Mouse (Mus musculus) embryonic facial prominence, embryonic 14.5 days (tissue): ENCODE measurements around the gene Rps16. TPM values are rescaled to one million over a fixed set of nuclear protein-coding genes. Genes with fewer than 3 reads are reported as not detected.

Experiments
- ATAC-seq: fragments of 200-750 bp; cut with Nextera tagmentation; 2 replicates; pipeline ENCODE4 v1.8.0; 2017; ENCODE audit warnings: low read depth, moderate number of reproducible peaks, moderate TSS enrichment
- DNase-seq: peaks from one replicate; pipeline ENCODE4 v3.0.0-alpha.2; 2015; ENCODE audit warnings: low spot score
- H3K27ac ChIP-seq: fragments of 300-500 bp; sonication (generic); replicated peaks from 2 replicates; pipeline ENCODE4 v1.5.1; 2014; ENCODE audit warnings: low read depth, mild to moderate bottlenecking, low read length, moderate library complexity
- H3K27me3 ChIP-seq: fragments of 300-500 bp; sonication (generic); replicated peaks from 2 replicates; pipeline ENCODE4 v1.6.1; 2014; ENCODE audit warnings: low read length; ENCODE audit not compliant: control insufficient read depth, insufficient read depth
- H3K36me3 ChIP-seq: fragments of 300-500 bp; sonication (generic); 2 replicates; pipeline ENCODE4 v1.6.1; 2014; ENCODE audit warnings: low read length, mixed read lengths; ENCODE audit not compliant: control insufficient read depth, insufficient read depth
- H3K4me1 ChIP-seq: fragments of 300-500 bp; sonication (generic); 2 replicates; pipeline ENCODE4 v1.6.1; 2014; ENCODE audit warnings: antibody characterized with exemption, low read length; ENCODE audit not compliant: control insufficient read depth, insufficient read depth
- H3K4me2 ChIP-seq: fragments of 300-500 bp; sonication (generic); 2 replicates; pipeline ENCODE4 v1.6.1; 2014; ENCODE audit warnings: low read depth, mild to moderate bottlenecking, low read length, moderate library complexity, mixed read lengths
- H3K4me3 ChIP-seq: fragments of 300-500 bp; sonication (generic); 2 replicates; pipeline ENCODE4 v1.5.1; 2014; ENCODE audit warnings: low read depth, mild to moderate bottlenecking, low read length
- H3K9ac ChIP-seq: fragments of 300-500 bp; sonication (generic); 2 replicates; pipeline ENCODE4 v1.6.1; 2014; ENCODE audit warnings: low read depth, mild to moderate bottlenecking, low read length, moderate library complexity, mixed read lengths
- H3K9me3 ChIP-seq: fragments of 300-500 bp; sonication (generic); 2 replicates; pipeline ENCODE4 v1.6.1; 2016; ENCODE audit warnings: low read length; ENCODE audit not compliant: control insufficient read depth
- WGBS: fragments of 180-500 bp; shearing (Covaris S2); extraction: QIAGEN DNeasy Blood & Tissue Kit; methylation state at CpG from one replicate; pipeline ENCODE4 v1.1.7; 2014; 5-methylcytosine and 5-hydroxymethylcytosine counted together
- polyA plus RNA-seq: library from polyadenylated mRNA; unstranded; fragments of >200 nt; fragmentation: Nextera tagmentation; extraction: Ambion mirVana; gene quantifications from 2 replicates; pipeline ENCODE4 v1.2.1, GENCODE M21; 2014

The Rps16 gene
- polyA plus RNA-seq, 1 experiment from 2014 or later, result 1,252 TPM

DNA sequence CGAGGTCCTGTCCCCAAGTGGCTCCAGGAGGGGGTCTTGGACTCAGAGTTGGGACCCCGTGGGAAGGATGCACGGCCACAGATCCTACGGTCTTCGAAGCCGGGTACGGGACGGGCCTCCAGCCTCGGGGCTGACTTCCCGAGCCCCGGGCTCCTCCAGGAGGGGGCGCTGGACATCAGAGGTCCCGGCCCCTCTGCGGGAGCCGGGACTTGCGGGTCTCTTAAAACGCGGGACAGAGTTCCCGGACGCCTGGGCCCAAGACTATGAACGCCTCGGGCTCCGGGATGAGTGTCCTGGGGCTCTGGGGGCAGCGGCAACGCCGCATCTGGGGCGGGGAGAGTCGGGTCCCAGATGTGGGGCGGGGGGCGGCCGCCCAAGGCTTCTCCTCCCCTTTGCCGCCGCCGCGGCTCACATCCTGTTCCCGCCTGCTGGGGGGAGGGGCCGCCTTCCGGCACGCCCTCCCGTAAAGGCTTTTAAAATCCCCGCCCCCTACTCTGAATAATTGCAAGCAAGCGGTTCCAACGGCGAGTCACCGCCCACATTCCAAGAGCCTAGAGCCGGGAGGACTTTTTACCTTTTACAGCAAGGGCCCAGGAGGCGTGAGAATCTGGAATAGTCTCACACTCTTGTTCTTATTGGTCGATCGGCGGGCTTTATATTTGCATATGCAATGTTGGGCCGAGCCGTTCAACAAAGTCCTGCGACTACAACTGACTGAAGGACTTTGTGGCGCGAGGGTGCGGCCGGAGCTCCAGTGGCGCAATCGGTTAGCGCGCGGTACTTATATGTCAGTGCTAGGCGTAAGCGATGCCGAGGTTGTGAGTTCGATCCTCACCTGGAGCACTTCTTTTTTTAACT is 22.0 kb downstream of the Rps16 start, which contains the start of gene Plekhg2:
Gene Plekhg2, minus strand, starts transcription at position 349 of the 858 bp plus-strand sequence.
- peak; percentile 100 for DNase-seq

GRCm38 (mm10) chr7:28373131-28373581 is 22.7 kb downstream of the Rps16 start:
- peak overlapping the region; percentile 55; the same call in 1 of the 2 replicates for H3K9ac ChIP-seq

More for the DNA sequence above, 22.0 kb downstream of the Rps16 start, which contains the start of gene Plekhg2:
- Histone ChIP-seq H3K36me3 (peaks cover 33% of the 10 kb centered on the region), H3K9me3 (no peaks in the 10 kb centered on the region), H3K9ac (peak within 1 kb of the TSS; percentile 85), H3K4me1 (peaks cover 27% of the 10 kb centered on the region), H3K4me2 (peak within 1 kb of the TSS; percentile 94), H3K27me3 (no peaks in the 10 kb centered on the region), H3K4me3 (peak within 1 kb of the TSS; percentile 76), H3K27ac (peak within 1 kb of the TSS; percentile 98)
- ATAC-seq, result peak; percentile 93
- under 1% methylated on average over 38 of the region's 66 CpGs for WGBS

GRCm38 (mm10) chr7:28373891-28374495 is 23.5 kb downstream of the Rps16 start:
- no peak overlapping the region for H3K4me3 ChIP-seq
- WGBS, result 76% methylated on average over 7 of the region's 7 CpGs
- ATAC-seq (no peak), DNase-seq (no peak)
- H3K27ac ChIP-seq, result peak overlapping the region; percentile 98
- H3K27me3 ChIP-seq, result no peaks in the 10 kb centered on the region
- peaks cover 36% of the 10 kb centered on the region for H3K4me1 ChIP-seq
- H3K36me3 ChIP-seq, result peaks cover 24% of the 10 kb centered on the region
- H3K9me3 ChIP-seq, result no peaks in the 10 kb centered on the region
- peak overlapping the region; percentile 94; the same call in 1 of the 2 replicates for H3K4me2 ChIP-seq
- H3K9ac ChIP-seq, result no peak overlapping the region; the same call in 1 of the 2 replicates

More at GRCm38 (mm10) chr7:28373131-28373581, 22.7 kb downstream of the Rps16 start:
- Histone ChIP-seq H3K4me3 (peak overlapping the region; percentile 76), H3K27ac (peak overlapping the region; percentile 98), H3K27me3 (no peaks in the 10 kb centered on the region), H3K9me3 (no peaks in the 10 kb centered on the region), H3K36me3 (peaks cover 32% of the 10 kb centered on the region), H3K4me2 (peak overlapping the region; percentile 94), H3K4me1 (peaks cover 34% of the 10 kb centered on the region)
- ATAC-seq (peak; percentile 11), DNase-seq (peak; percentile 95)
- under 1% methylated on average over 9 of the region's 9 CpGs for WGBS

- DNase-seq (no peak), ATAC-seq (no peak)
- Histone ChIP-seq H3K27me3 (no peaks in the 10 kb centered on the region), H3K4me2 (peak overlapping the region; percentile 96), H3K9ac (no peak overlapping the region), H3K9me3 (no peaks in the 10 kb centered on the region), H3K4me3 (peak overlapping the region; percentile 41; the same call in 1 of the 2 replicates), H3K36me3 (peaks cover 18% of the 10 kb centered on the region), H3K27ac (peak overlapping the region; percentile 98), H3K4me1 (peaks cover 41% of the 10 kb centered on the region)
- 67% methylated on average over 10 of the region's 10 CpGs for WGBS
Observed at GRCm38 (mm10) chr7:28374647-28375046, 24.2 kb downstream of the Rps16 start.

- peak; percentile 97 for DNase-seq
- Histone ChIP-seq H3K36me3 (peaks cover 11% of the 10 kb centered on the region), H3K27me3 (no peaks in the 10 kb centered on the region), H3K4me1 (peaks cover 40% of the 10 kb centered on the region), H3K27ac (peak overlapping the region; percentile 98), H3K9ac (peak overlapping the region; percentile 67), H3K9me3 (no peaks in the 10 kb centered on the region), H3K4me3 (peak overlapping the region; percentile 41), H3K4me2 (peak overlapping the region; percentile 96)
- peak; percentile 53 for ATAC-seq
- WGBS, result 2% methylated on average over 22 of the region's 36 CpGs
Observed at GRCm38 (mm10) chr7:28375176-28375921, 24.9 kb downstream of the Rps16 start.

DNA sequence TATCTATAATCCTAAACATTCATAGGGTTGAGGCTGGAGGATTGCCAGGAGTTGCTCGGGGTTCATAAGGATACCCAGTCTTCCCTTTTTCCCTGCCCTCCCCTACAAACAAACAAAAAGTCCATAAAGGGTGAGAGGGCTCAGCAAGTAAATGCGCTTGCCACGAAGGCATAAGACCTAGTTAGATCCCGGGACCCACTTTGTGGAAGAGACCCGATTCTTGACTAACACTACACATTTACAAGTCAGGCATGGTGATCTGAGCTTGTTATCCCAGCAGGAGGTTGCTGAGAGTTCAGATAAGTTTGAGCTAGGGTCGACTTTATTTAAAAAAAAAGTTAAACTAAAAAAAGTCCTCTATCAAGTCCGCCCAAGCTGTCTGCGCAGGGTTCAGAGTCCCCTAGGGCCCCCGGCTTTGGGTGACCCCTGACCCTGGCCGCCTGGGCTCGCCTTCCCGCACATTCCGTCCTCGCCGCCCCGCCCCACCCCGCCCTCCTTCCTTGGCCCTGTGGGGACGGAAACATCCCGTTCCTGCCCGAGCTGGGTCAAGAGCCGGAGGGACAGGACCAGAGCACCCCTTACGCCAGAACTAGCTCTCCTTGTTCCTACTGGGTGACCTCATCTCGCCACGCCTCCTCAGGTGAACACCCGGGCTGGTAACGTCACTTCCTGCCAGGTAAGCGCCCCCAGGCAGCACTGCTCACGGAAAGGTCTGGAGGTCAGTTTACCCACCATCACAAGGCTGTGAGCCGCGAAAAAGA is 25.7 kb downstream of the Rps16 start:
- Histone ChIP-seq H3K4me1 (peaks cover 40% of the 10 kb centered on the region), H3K4me3 (peak overlapping the region; percentile 41), H3K27ac (peak overlapping the region; percentile 98), H3K4me2 (peak overlapping the region; percentile 96), H3K9ac (peak overlapping the region; percentile 67), H3K27me3 (no peaks in the 10 kb centered on the region), H3K36me3 (peaks cover 9% of the 10 kb centered on the region), H3K9me3 (no peaks in the 10 kb centered on the region)
- DNase-seq, result peak; percentile 85
- no peak for ATAC-seq
- 4% methylated on average over 29 of the region's 30 CpGs for WGBS

GRCm38 (mm10) chr7:28377190-28378065 is 27.0 kb downstream of the Rps16 start:
- Histone ChIP-seq H3K4me1 (peaks cover 50% of the 10 kb centered on the region), H3K9ac (peak overlapping the region; percentile 86), H3K36me3 (peaks cover 9% of the 10 kb centered on the region), H3K4me2 (peak overlapping the region; percentile 96), H3K27ac (peak overlapping the region; percentile 90), H3K9me3 (no peaks in the 10 kb centered on the region), H3K4me3 (peak overlapping the region; percentile 83), H3K27me3 (no peaks in the 10 kb centered on the region)
- ATAC-seq, result no peak
- WGBS, result 63% methylated on average over 18 of the region's 18 CpGs
- no peak for DNase-seq
